Mouse (Mus musculus) frontal cortex, adult (tissue): ENCODE measurements at regions not wholly inside any gene's neighbourhood (a gene's known extent, or its start where the extent isn't known, plus 50 kb on each side); places are given as distances from the start of the nearest gene placed in this dataset.
"Not testable (repeated sequence)": the region's sequence is repeated elsewhere in the genome, so short reads cannot be mapped to it uniquely, and the experiment has no call there.

Experiments used
- ATAC-seq: cut with Nextera tagmentation; 2 replicates; pipeline ENCODE4 v1.9.2; 2017; ENCODE audit warnings: mild to moderate bottlenecking, moderate library complexity, mixed read lengths; ENCODE audit not compliant: low TSS enrichment

DNA sequence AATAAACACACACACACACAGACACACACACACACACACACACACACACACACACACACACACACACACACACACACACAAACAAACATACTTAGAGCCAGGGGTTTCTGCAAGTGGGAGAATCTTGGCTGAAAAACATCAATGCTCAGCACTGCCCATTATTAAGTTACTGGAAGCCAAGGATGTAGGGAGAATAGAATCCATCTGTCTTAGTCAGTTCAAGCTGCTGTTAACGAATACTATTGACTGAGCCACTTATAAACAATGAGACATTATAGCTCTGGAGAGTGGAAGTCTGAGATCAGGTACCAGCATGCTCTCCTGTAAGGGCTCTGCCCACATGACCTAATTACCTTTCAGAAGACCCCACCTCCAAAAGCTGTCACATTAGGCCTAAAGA is 87.4 kb downstream of the Fam174b start:
- no peak for ATAC-seq

DNA sequence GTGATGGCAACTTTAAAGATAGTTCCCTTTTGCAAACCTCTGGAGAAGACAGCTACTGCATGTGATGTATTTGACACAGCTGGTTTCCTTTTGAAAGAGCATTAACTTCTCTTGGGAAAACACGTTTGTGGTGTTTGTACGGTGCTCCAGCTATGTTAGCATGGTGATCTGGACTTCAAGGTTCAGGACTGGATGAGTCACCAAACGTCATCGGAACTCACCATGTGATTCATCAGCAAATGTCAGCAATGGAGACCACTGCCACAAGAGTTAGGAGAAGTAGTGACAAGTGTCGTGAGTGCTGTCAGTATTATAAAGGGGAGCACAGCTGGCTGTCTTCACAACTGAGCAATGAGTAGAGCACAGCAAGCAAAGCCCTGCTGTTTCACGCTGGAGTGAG is 90.5 kb downstream of the Fam174b start:
- no peak for ATAC-seq

DNA sequence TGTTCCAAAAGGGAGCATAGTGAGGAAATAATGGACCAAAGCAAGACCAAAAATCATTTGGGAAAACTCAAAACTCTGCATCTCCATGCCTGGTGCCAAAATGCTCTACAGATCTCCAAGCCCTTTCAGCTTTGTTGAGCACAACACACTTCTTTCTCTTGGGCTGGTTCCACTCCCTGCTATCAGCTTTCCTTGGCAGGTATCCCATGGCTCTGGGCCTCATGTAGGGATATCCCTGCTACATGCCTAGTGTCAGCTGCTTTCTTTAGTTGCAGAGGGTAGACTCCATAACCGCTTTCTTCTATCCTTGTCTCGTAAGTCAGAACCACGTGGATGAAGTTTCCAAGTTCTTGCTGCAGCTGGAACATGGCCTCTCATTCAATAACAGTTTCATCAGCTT is 100.3 kb downstream of the Fam174b start:
- no peak for ATAC-seq

DNA sequence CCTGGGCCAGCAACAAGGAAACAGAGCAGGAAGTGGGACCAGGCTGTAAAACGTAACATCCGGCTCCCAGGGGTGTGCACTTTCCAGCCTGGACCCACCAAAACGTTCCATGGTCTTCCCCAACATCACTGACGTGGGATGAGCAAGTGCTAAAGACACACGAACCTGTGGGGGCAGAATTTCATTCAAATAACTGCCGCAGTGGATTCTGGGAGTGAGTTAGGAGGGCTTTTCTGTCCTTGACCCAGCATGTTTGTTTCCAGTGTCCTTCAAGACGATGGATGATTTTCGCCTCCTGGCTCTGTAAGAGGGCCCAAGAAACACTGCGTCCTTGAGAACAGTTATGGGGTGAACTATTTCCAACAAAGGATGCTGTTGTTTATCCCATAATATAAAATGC is 112.1 kb downstream of the Fam174b start:
- no peak for ATAC-seq

- ATAC-seq = not testable (repeated sequence)
Measured at GRCm38 (mm10) chr7:73853296-73853950, 113.3 kb downstream of the Fam174b start.

DNA sequence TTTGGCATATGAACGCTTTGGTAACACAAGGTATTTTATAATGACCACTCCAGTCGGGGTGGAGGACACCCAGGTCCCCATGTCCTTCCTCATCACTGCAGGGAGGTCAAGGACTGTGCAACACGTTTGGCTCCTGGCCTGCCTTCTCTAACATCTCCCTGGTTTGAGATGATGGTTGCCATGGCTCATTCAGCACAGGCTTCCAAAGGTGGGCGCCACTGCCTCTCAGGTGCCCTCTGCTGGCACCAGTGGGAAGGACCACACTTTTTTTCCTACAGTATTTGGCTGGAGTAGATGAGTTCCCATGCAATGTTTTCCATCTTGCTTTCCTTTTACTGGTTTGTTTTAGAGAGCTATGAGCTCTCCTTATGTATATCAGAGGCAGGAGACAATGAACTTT is 115.4 kb downstream of the Fam174b start:
- ATAC-seq = peak; percentile 52

DNA sequence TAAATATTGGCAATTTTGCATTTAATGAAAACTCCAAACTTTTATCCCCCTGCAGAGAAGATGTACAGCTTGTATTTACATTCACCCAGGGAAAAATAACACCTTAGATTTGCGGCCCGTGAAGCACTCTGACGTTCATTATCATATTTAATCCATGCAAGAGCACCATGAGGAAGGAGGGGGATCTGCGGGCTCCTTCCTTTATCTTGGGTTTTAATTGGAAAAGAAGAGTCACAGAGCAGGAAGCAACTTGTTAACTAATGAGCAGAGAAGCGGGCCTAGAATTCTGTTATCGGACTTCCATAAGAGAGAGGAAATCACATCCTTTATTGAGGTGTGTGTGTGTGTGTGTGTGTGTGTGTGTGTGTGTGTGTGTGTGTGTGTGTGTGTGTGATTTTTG is 116.8 kb downstream of the Fam174b start:
- no peak for ATAC-seq

GRCm38 (mm10) chr7:73865086-73865485 is 125.0 kb downstream of the Fam174b start:
- no peak for ATAC-seq

DNA sequence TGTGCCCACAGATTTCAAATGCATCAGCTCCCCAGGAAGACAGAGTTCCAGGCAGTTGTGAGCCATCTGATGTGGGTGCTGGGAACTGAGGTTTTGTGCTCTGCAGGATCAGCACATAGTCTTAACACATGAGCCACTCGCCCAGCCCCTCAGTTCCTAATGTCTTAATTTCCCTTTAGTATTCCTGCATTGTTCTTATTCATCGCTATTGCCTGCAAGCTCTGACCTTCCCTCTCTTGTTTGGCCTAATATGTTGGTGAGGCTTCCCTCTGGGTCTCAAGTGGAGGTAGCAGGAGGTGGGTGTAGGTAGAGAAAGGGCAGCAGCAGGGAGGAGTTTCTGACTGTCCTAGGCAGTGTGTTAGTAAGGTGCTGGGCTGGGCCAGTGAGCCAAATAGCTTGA is 132.1 kb downstream of the Fam174b start:
- no peak for ATAC-seq

GRCm38 (mm10) chr7:73881252-73882042 is 132.0 kb downstream of the St8sia2 start:
- ATAC-seq = no peak

GRCm38 (mm10) chr7:73886152-73886551 is 127.3 kb downstream of the St8sia2 start:
- ATAC-seq = no peak
